Mouse (Mus musculus): Measurements from ENCODE around the gene Tbx3. TPM values are rescaled to one million over a fixed set of nuclear protein-coding genes. Genes with fewer than 3 reads are reported as not detected.

Tbx3 gene
- total and polyA plus RNA-seq, 2 experiments from 2014 or later: 3.2 to 5.4 TPM

DNA sequence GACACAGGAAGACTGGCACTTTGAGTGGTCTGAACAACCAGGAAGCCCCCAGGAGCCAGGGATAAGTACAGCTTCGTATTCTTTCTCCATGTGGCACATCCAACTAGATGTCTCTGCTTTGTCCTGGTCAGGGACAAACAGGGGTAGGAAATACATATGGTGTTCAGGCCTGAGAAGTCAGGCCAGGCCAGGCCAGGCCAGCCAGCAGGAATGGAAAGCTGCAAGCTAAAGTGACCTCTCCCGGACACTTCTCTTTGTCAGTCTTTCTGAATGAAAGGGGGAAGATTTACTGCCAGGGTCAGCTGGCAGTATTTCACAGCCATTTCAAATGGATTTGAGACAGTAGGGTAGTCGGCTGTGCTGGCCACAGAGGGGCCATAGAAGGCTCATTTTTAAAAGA lies 28.8 kb upstream of the Tbx3 start:
- 50% methylated on average over 3 of the region's 3 CpGs for WGBS
- TF ChIP-seq CTCF (IDR thresholded peaks at IDR 0.05; ENCODE audit: low read depth): no peak
- TF ChIP-seq EP300 (IDR thresholded peaks at IDR 0.05; ENCODE audit: low read depth): no peak
- Histone ChIP-seq H3K27me3 (ENCODE audit: control insufficient read depth, insufficient read depth, low read length) (peaks cover 88% of the 10 kb centered on the region), H3K4me3 (ENCODE audit: low read depth, low read length) (no peak overlapping the region), H3K4me2 (ENCODE audit: low read depth, low read length) (no peak overlapping the region), H3K9me3 (replicated peaks; ENCODE audit: control insufficient read depth, low read length) (no peaks in the 10 kb centered on the region), H3K9ac (replicated peaks; ENCODE audit: low read depth, low read length) (no peak overlapping the region), H3K27ac (ENCODE audit: low read depth) (no peak overlapping the region), H3K36me3 (replicated peaks; ENCODE audit: control insufficient read depth, insufficient read depth, low read length) (no peaks in the 10 kb centered on the region), H3K4me1 (ENCODE audit: control insufficient read depth, insufficient read depth) (no peaks in the 10 kb centered on the region)
- ATAC-seq (ENCODE audit: insufficient read depth, low read depth) (no peak), DNase-seq (ENCODE audit: low spot score) (no peak)

- H3K36me3 ChIP-seq (replicated peaks; ENCODE audit: control insufficient read depth, insufficient read depth, low read length): no peaks in the 10 kb centered on the region
- H3K4me1 ChIP-seq (ENCODE audit: control insufficient read depth, insufficient read depth): no peaks in the 10 kb centered on the region
- H3K9ac ChIP-seq (replicated peaks; ENCODE audit: low read depth, low read length): no peak overlapping the region
- H3K27me3 ChIP-seq (ENCODE audit: control insufficient read depth, insufficient read depth, low read length): peaks cover 81% of the 10 kb centered on the region
- WGBS: 68% methylated on average over 2 of the region's 2 CpGs
- no peak overlapping the region for H3K4me2 ChIP-seq (ENCODE audit: low read depth, low read length)
- TF ChIP-seq CTCF (IDR thresholded peaks at IDR 0.05; ENCODE audit: low read depth): no peak
- TF ChIP-seq EP300 (IDR thresholded peaks at IDR 0.05; ENCODE audit: low read depth): no peak
- DNase-seq (ENCODE audit: low spot score) (no peak), ATAC-seq (ENCODE audit: insufficient read depth, low read depth) (no peak)
- no peaks in the 10 kb centered on the region for H3K9me3 ChIP-seq (replicated peaks; ENCODE audit: control insufficient read depth, low read length)
- H3K27ac ChIP-seq (ENCODE audit: low read depth): no peak overlapping the region
- no peak overlapping the region for H3K4me3 ChIP-seq (ENCODE audit: low read depth, low read length)
Observed at GRCm38 (mm10) chr5:119646965-119647364, 23.5 kb upstream of the Tbx3 start.

DNA sequence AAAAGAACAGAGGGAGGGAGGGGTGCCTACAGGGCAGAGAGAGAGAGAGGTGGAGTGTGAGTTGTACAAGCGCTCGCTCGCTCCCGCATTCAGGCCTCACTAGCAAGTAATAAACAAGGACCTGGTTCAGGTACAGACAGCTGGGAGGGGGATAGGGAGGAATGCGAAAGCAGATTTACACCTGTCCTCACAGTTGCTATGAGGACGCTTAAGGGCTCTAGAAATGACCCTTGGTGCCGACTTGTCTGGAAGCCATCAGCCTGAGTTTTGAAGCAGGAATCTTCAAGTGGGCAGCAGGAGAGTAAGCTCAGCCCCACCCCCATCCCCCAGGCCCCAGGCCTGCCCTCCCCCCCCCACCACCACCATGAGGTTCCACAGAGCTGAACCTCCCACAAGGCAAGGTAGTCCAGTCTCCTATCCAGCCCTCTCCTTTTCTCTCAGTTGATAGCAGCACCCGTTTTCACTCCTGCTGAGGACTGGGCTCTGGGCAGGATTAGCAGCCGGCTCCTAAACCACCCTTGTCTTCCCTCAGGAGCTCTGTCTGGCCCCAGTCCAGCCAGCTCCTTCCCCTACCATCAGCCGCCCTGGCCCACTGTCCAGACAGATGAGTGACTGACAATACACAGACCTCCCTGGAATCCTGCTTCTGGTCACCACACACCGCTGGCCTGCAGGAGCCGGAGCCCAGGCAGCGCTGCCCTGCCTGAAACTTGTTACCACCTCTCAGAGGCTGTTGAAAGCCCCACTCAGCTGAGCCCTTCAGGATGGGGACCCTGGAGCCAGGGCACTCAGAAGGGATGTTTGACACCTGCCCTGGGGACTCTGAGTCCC lies 19.1 kb upstream of the Tbx3 start:
- Histone ChIP-seq H3K27me3 (ENCODE audit: control insufficient read depth, insufficient read depth, low read length) (peaks cover 90% of the 10 kb centered on the region), H3K36me3 (replicated peaks; ENCODE audit: control insufficient read depth, insufficient read depth, low read length) (no peaks in the 10 kb centered on the region), H3K9me3 (replicated peaks; ENCODE audit: control insufficient read depth, low read length) (no peaks in the 10 kb centered on the region), H3K4me1 (ENCODE audit: control insufficient read depth, insufficient read depth) (no peaks in the 10 kb centered on the region), H3K4me2 (ENCODE audit: low read depth, low read length) (no peak overlapping the region), H3K27ac (ENCODE audit: low read depth) (no peak overlapping the region), H3K4me3 (ENCODE audit: low read depth, low read length) (no peak overlapping the region), H3K9ac (replicated peaks; ENCODE audit: low read depth, low read length) (no peak overlapping the region)
- 12% methylated on average over 13 of the region's 13 CpGs for WGBS
- ATAC-seq (ENCODE audit: insufficient read depth, low read depth): peak; percentile 93
- TF ChIP-seq EP300 (IDR thresholded peaks at IDR 0.05; ENCODE audit: low read depth): peak; percentile 88
- no peak for TF ChIP-seq CTCF (IDR thresholded peaks at IDR 0.05; ENCODE audit: low read depth)
- DNase-seq (ENCODE audit: low spot score): peak; percentile 70

DNA sequence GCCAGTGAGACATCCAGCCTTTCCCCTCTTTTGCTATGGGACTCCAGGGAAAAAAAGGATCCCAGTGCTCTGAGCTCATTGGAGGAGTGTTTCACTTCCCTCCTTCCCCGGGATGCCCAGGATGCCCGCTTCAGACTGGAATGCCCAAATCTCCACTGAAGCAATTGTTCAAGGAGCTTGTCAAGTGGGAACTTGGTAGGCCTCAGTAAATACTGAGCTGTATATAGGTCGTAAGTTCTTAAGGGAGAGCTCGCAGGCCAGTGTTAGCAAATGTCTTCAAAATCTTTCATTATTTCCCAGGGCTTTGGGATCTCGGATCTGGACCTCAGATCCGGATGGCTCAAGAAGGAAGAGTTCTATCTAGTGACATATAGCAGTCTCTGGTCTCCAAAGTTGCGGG lies 14.1 kb upstream of the Tbx3 start:
- no peak overlapping the region for H3K4me3 ChIP-seq (ENCODE audit: low read depth, low read length)
- peaks cover 95% of the 10 kb centered on the region for H3K27me3 ChIP-seq (ENCODE audit: control insufficient read depth, insufficient read depth, low read length)
- no peak for TF ChIP-seq EP300 (IDR thresholded peaks at IDR 0.05; ENCODE audit: low read depth)
- no peak for TF ChIP-seq CTCF (IDR thresholded peaks at IDR 0.05; ENCODE audit: low read depth)
- H3K4me1 ChIP-seq (ENCODE audit: control insufficient read depth, insufficient read depth): no peaks in the 10 kb centered on the region
- H3K36me3 ChIP-seq (replicated peaks; ENCODE audit: control insufficient read depth, insufficient read depth, low read length): no peaks in the 10 kb centered on the region
- H3K4me2 ChIP-seq (ENCODE audit: low read depth, low read length): no peak overlapping the region
- no peaks in the 10 kb centered on the region for H3K9me3 ChIP-seq (replicated peaks; ENCODE audit: control insufficient read depth, low read length)
- H3K9ac ChIP-seq (replicated peaks; ENCODE audit: low read depth, low read length): no peak overlapping the region
- no peak overlapping the region for H3K27ac ChIP-seq (ENCODE audit: low read depth)
- ATAC-seq (ENCODE audit: insufficient read depth, low read depth): no peak
- no peak for DNase-seq (ENCODE audit: low spot score)
- whole genome bisulfite sequencing: 17% methylated on average over 7 of the region's 7 CpGs

GRCm38 (mm10) chr5:119656856-119657255 lies 13.6 kb upstream of the Tbx3 start:
- ATAC-seq (ENCODE audit: insufficient read depth, low read depth): no peak
- H3K9ac ChIP-seq (replicated peaks; ENCODE audit: low read depth, low read length): no peak overlapping the region
- DNase-seq (ENCODE audit: low spot score): no peak
- no peaks in the 10 kb centered on the region for H3K36me3 ChIP-seq (replicated peaks; ENCODE audit: control insufficient read depth, insufficient read depth, low read length)
- H3K4me1 ChIP-seq (ENCODE audit: control insufficient read depth, insufficient read depth): no peaks in the 10 kb centered on the region
- H3K27me3 ChIP-seq (ENCODE audit: control insufficient read depth, insufficient read depth, low read length): peaks cover 97% of the 10 kb centered on the region
- H3K9me3 ChIP-seq (replicated peaks; ENCODE audit: control insufficient read depth, low read length): no peaks in the 10 kb centered on the region
- no peak overlapping the region for H3K4me2 ChIP-seq (ENCODE audit: low read depth, low read length)
- no peak overlapping the region for H3K4me3 ChIP-seq (ENCODE audit: low read depth, low read length)
- no peak overlapping the region for H3K27ac ChIP-seq (ENCODE audit: low read depth)
- 13% methylated on average over 21 of the region's 21 CpGs for WGBS
- TF ChIP-seq EP300 (IDR thresholded peaks at IDR 0.05; ENCODE audit: low read depth) (no peak), CTCF (IDR thresholded peaks at IDR 0.05; ENCODE audit: low read depth) (no peak)

DNA sequence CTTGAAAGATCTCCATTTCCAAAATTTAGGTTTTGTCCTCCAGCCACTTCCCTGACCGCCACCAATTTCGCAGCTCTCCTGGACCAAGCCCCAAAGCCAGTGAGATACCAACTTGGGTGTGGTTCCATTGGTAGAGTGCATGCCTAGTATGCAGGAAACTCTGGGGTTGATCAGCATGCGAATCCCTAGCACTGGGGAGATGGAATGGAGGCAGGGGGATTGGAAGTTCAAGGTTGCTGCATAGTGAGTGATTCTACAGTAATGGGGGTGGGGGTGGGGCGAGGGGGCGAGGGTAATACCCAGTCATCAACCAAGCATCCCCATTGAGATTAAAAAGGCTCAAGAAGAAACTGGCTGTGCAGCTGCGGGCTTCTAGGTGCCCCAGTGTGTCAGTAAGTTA lies 13.1 kb upstream of the Tbx3 start:
- DNase-seq (ENCODE audit: low spot score) (no peak), ATAC-seq (ENCODE audit: insufficient read depth, low read depth) (no peak)
- H3K36me3 ChIP-seq (replicated peaks; ENCODE audit: control insufficient read depth, insufficient read depth, low read length): no peaks in the 10 kb centered on the region
- H3K4me1 ChIP-seq (ENCODE audit: control insufficient read depth, insufficient read depth): no peaks in the 10 kb centered on the region
- no peak overlapping the region for H3K9ac ChIP-seq (replicated peaks; ENCODE audit: low read depth, low read length)
- H3K4me2 ChIP-seq (ENCODE audit: low read depth, low read length): no peak overlapping the region
- H3K27me3 ChIP-seq (ENCODE audit: control insufficient read depth, insufficient read depth, low read length): peaks cover 98% of the 10 kb centered on the region
- TF ChIP-seq EP300 (IDR thresholded peaks at IDR 0.05; ENCODE audit: low read depth) (no peak), CTCF (IDR thresholded peaks at IDR 0.05; ENCODE audit: low read depth) (no peak)
- H3K9me3 ChIP-seq (replicated peaks; ENCODE audit: control insufficient read depth, low read length): no peaks in the 10 kb centered on the region
- H3K4me3 ChIP-seq (ENCODE audit: low read depth, low read length): no peak overlapping the region
- WGBS: 13% methylated on average over 6 of the region's 6 CpGs
- H3K27ac ChIP-seq (ENCODE audit: low read depth): no peak overlapping the region

Data from heart, postnatal 0 days (tissue).